Mouse (Mus musculus) CD4-positive, CD25-positive, alpha-beta regulatory T cell, adult 9 weeks (primary cell): ENCODE measurements around the gene Olfr911-ps1. TPM values are rescaled to one million over a fixed set of nuclear protein-coding genes. Genes with fewer than 3 reads are reported as not detected.

Experiments used
- polyA plus RNA-seq: library from polyadenylated mRNA; unstranded; fragments of 100-300 nt; shearing (Covaris generic); gene quantifications from one replicate; pipeline ENCODE4 v1.2.1, GENCODE M21; 2017

Gene Olfr911-ps1
- polyA plus RNA-seq = not detected

GRCm38 (mm10) chr9:38521280-38521679 lies at the start of gene Olfr911-ps1:
Gene Olfr911-ps1 (plus strand): TSS chr9:38521580.

GRCm38 (mm10) chr9:38486785-38487184 lies 34.6 kb upstream of the Olfr911-ps1 start, which contains the start of gene Olfr906:
Gene Olfr906 (plus strand): TSS chr9:38487085.

GRCm38 (mm10) chr9:38495501-38495900 lies 25.9 kb upstream of the Olfr911-ps1 start, which contains the start of gene Olfr907:
Gene Olfr907 (plus strand): TSS chr9:38495801.

GRCm38 (mm10) chr9:38537549-38537948 lies 16.2 kb downstream of the Olfr911-ps1 start, which contains the start of gene Olfr910:
Gene Olfr910 (plus strand): TSS chr9:38537849.

Other genes starting within 250 kb of the Olfr911-ps1 start
- not detected for gene Olfr896-ps1, start 230.5 kb upstream of the Olfr911-ps1 start, polyA plus RNA-seq
- not detected for gene Olfr25, start 192.5 kb upstream of the Olfr911-ps1 start, polyA plus RNA-seq
- not detected for gene Olfr898, start 173.2 kb upstream of the Olfr911-ps1 start, polyA plus RNA-seq
- gene Olfr250, start 154.7 kb upstream of the Olfr911-ps1 start, polyA plus RNA-seq = not detected
- not detected for gene Olfr251, start 144.5 kb upstream of the Olfr911-ps1 start, polyA plus RNA-seq
- not detected for gene Olfr147, start 119.9 kb upstream of the Olfr911-ps1 start, polyA plus RNA-seq
- gene Olfr901, start 92.1 kb upstream of the Olfr911-ps1 start, polyA plus RNA-seq = 0.20 TPM
- not detected for gene Olfr902, start 73.9 kb upstream of the Olfr911-ps1 start, polyA plus RNA-seq
- gene Olfr904, start 58.4 kb upstream of the Olfr911-ps1 start, polyA plus RNA-seq = not detected
- gene Olfr905, start 50.5 kb upstream of the Olfr911-ps1 start, polyA plus RNA-seq = not detected
- gene Olfr906, start 34.5 kb upstream of the Olfr911-ps1 start, polyA plus RNA-seq = not detected
- gene Olfr907, start 25.8 kb upstream of the Olfr911-ps1 start, polyA plus RNA-seq = not detected
- not detected for gene Olfr910, start 16.3 kb downstream of the Olfr911-ps1 start, polyA plus RNA-seq
- 0.06 TPM for gene Olfr912, start 58.6 kb downstream of the Olfr911-ps1 start, polyA plus RNA-seq
- not detected for gene Olfr913, start 71.2 kb downstream of the Olfr911-ps1 start, polyA plus RNA-seq
- gene Olfr914, start 83.5 kb downstream of the Olfr911-ps1 start, polyA plus RNA-seq = not detected
- gene Olfr916, start 138.3 kb downstream of the Olfr911-ps1 start, polyA plus RNA-seq = not detected
- not detected for gene Olfr917, start 144.3 kb downstream of the Olfr911-ps1 start, polyA plus RNA-seq
- not detected for gene Olfr918, start 153.0 kb downstream of the Olfr911-ps1 start, polyA plus RNA-seq
- gene Olfr919, start 182.1 kb downstream of the Olfr911-ps1 start, polyA plus RNA-seq = not detected
- 44.0 TPM for gene Vwa5a, start 196.7 kb downstream of the Olfr911-ps1 start, polyA plus RNA-seq
- gene Olfr920, start 230.7 kb downstream of the Olfr911-ps1 start, polyA plus RNA-seq = 0.16 TPM